Mouse (Mus musculus): ENCODE measurements around the gene Gm2a.
"Not testable (repeated sequence)": the region's sequence is repeated elsewhere in the genome, so short reads cannot be mapped to it uniquely, and the experiment has no call there.

The Gm2a gene

GRCm38 (mm10) chr11:55097463-55098188 is at the start of gene Gm2a:
TSS of gene Gm2a (plus strand) at chr11:55098115.
- peak; percentile 95 for DNase-seq

GRCm38 (mm10) chr11:55050837-55051510 is 46.9 kb upstream of the Gm2a start:
- DNase-seq, result no peak

DNA sequence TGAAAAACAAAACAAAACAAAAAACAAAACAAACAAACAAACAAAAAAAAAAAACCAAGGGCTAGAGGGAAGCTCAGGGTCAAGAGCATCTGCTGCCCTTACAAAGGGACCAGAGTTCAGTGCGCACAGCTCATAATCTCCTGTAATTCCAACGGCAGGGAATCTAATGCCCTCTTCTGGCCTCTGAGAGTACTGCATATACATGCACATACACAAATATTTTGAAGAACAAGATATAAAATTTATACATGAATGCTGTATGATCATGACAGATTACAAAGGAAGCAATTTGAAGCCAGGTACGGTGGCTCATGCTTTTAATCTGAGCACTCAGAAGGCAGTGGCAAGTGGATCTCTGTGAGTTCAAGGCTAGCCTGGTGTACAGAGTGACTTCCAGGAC is 40.4 kb upstream of the Gm2a start:
- DNase-seq, result no peak

DNA sequence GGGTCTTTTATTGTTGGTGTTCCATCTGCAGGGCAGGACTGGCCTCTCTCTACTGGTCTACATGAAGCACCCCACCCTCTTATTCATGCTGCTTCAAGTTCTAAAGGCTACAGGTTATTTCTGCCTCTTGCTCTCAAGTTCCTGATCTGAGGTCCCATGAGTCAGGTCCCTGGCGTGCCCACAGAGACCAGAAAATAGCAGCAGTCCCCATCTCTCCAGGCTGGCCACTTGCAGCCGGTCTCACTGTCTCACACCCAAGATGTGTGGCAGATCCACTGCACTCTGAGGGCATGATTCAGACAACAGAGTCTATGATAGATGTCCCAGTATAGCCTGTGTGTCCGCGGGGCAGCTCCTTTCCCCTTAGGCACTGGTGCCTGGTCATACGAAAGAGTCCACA is 37.1 kb upstream of the Gm2a start:
- no peak for DNase-seq

GRCm38 (mm10) chr11:55062856-55063255 is 35.1 kb upstream of the Gm2a start:
- DNase-seq, result no peak

GRCm38 (mm10) chr11:55066921-55067320 is 31.0 kb upstream of the Gm2a start:
- peak; percentile 10 for DNase-seq

DNA sequence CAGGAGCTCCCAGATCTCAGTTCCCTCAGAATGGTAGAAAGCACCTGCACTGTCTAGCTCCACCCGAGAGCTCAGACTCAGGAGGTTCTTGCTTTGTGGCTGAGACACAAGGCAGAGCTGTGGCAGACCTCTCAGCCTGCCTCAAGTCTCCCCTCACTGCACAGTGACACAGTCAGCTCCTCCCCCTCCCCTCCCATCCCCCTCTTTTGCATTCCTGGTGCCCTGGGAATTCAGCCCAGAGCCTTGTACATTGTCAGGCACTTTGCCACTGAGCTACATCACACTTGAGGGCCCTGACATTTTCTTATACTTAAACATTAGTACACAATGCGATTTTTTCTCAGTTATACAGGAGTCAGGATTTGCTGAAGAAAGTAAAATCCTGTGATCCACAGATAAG is 28.9 kb upstream of the Gm2a start:
- DNase-seq, result peak; percentile 34

GRCm38 (mm10) chr11:55071344-55071743 is 26.6 kb upstream of the Gm2a start:
- DNase-seq, result no peak

GRCm38 (mm10) chr11:55072467-55072866 is 25.4 kb upstream of the Gm2a start:
- peak; percentile 56 for DNase-seq

- peak; percentile 8 for DNase-seq
Observed at GRCm38 (mm10) chr11:55073191-55073590, 24.7 kb upstream of the Gm2a start.

GRCm38 (mm10) chr11:55075602-55076001 is 22.3 kb upstream of the Gm2a start:
- DNase-seq, result no peak

- no peak for DNase-seq
Observed at GRCm38 (mm10) chr11:55076234-55076633, 21.7 kb upstream of the Gm2a start.

- DNase-seq, result peak; percentile 79
Observed at GRCm38 (mm10) chr11:55077331-55078231, 20.3 kb upstream of the Gm2a start, which contains the start of gene Ccdc69. TSS of gene Ccdc69 (minus strand) at chr11:55078131.

GRCm38 (mm10) chr11:55078502-55078901 is 19.4 kb upstream of the Gm2a start:
- peak; percentile 43 for DNase-seq

DNA sequence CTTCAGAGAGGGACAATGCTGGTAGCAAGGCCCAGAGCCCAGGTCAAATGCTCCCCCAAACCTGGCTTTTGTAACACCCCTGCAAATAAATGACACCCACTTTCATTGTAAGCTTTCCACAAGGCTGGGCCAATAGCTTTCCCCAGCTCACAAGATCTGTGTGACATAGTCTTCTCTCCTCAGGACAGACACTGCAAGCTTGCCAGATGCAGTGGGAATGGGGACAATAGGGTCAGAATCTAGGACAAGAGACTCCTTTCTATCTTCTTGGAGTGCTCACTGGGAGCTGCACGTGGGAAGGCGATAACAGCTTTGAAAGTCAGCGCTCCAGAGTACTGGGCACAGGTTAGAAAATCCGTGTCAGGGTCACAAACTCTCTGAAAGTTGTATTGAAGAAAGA is 18.7 kb upstream of the Gm2a start:
- no peak for DNase-seq

GRCm38 (mm10) chr11:55081206-55081605 is 16.7 kb upstream of the Gm2a start:
- DNase-seq, result no peak

GRCm38 (mm10) chr11:55084629-55085028 is 13.3 kb upstream of the Gm2a start:
- DNase-seq, result no peak

GRCm38 (mm10) chr11:55085396-55085795 is 12.5 kb upstream of the Gm2a start:
- no peak for DNase-seq

- peak; percentile 67 for DNase-seq
Observed at GRCm38 (mm10) chr11:55087006-55087405, 10.9 kb upstream of the Gm2a start.

GRCm38 (mm10) chr11:55089892-55090291 is 8.0 kb upstream of the Gm2a start:
- no peak for DNase-seq

GRCm38 (mm10) chr11:55093096-55093495 is 4.8 kb upstream of the Gm2a start:
- DNase-seq, result no peak

DNA sequence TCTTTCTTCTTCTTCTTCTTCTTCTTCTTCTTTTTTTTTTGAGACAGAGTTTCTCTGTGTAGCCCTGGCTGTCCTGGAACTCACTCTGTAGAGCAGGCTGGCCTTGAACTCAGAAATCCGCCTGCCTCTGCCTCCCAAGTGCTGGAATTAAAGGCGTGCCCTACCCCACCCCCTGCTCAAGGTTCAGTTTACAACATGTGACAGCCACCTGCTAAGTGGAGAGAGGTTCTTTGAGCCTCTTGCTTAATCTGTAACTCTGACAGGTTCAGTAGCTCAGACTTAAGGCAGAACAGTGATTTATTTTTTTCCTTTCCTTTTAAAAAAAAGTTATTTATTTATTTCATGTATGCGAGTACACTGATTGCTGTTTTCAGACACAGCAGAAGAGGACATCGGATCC is 1.6 kb upstream of the Gm2a start:
- DNase-seq, result not testable (repeated sequence)

- no peak for DNase-seq
Observed at GRCm38 (mm10) chr11:55096731-55097462, 1.0 kb upstream of the Gm2a start.
